Mouse (Mus musculus) mesoderm, embryonic 11.5 days (tissue): Measurements from ENCODE around the gene Cdca7.
A peak's percentile ranks its signal among the peaks of the same experiment; 100 is the strongest.

Source experiments
- DNase-seq: peaks from one replicate; pipeline ENCODE4 v3.0.0-alpha.2; 2012; ENCODE audit warnings: low read depth, low spot score

Gene Cdca7

GRCm38 (mm10) chr2:72475797-72476485 is at the start of gene Cdca7:
Cdca7 (plus strand) TSS chr2:72476159.
- DNase-seq: peak; percentile 77

DNA sequence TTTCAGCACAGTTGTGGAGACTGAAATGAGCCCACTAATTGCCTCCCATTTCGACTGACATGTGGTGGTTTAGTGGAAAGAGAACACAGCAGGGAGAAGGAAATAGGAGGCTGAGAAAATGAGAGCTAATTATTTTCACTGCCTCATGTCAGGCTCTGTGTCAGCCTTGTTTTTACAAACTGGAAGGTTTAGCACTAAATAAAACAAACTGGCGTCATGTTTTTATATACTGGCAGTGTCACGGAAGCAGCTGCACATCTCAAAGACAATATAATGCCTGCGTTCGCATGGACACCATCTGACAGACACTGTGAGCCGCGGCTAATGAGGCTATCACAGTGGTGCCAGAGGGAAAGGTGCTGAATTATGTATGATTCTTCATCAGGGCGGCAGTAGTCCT is 49.2 kb upstream of the Cdca7 start:
- DNase-seq: peak; percentile 63

- DNase-seq: no peak
Observed at GRCm38 (mm10) chr2:72427288-72427687, 48.7 kb upstream of the Cdca7 start.

DNA sequence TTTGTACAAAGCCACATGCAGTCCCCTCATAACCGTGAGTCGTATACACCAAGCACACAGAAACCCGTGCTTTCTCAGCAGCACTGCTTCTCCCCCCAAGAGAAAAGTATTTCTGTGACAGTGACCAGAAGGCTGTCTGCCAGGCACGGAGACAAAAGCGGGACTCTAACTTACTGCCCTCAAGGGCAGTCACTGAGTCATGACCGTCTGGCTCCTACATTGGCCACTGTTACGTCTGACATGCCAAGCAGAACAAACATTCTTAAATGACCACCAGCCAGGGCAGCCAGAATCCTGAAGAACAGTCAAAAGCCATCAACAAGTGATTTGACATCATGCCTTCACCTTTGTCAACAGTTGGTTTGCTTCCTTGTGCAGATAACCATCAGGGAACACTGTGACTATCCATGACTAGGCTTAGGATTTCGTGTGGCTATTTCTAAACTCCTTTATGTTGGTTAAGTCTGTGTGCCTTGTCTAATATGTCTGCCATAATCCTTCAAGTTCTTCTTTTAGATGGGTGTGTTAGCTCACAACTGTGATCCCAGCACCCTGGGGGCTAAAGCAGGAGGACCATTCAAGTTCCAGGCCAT is 36.9 kb upstream of the Cdca7 start:
- DNase-seq: no peak

- no peak for DNase-seq
Observed at GRCm38 (mm10) chr2:72441010-72441409, 34.9 kb upstream of the Cdca7 start.

GRCm38 (mm10) chr2:72442825-72443224 is 33.1 kb upstream of the Cdca7 start:
- DNase-seq: no peak

GRCm38 (mm10) chr2:72443960-72444359 is 32.0 kb upstream of the Cdca7 start:
- DNase-seq: no peak

DNA sequence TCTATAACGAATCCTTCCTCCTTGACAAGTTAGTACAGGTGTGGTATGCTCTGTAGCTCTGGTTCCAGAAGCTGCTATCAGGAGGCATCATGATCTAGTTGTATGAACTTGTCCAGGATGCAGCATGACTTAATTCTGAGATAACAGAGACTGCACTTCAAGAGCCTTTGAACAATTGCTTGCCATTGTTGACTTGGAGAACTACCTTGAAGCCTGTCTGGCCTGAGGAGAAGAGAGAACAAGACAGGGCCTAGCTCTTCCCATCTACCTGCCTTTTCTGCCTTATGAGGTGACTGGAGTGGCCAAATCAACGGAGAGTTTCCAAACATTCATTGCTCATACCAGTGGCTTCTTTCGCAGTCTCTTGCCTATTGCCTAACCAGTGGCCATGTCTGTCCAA is 29.9 kb upstream of the Cdca7 start:
- DNase-seq: no peak

GRCm38 (mm10) chr2:72446615-72447014 is 29.3 kb upstream of the Cdca7 start:
- no peak for DNase-seq

DNA sequence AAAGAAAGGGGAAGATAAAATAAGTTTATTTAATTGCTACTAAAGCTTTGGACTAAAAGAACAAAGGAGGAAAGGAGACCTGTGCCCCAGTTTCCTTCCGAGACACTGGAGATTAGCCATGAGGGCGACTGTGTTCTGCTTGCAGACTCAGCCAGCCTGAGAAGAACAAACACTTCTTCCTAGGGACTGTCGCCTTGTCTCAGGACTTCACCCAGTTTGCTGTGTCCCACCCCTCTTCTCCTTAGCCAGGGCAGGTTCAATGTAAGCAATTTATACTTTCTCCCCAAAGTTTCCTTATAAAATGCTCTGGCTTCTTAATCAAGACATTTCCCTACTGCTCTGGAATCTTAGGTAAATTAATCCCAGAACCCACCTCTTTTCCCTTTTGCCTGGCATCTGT is 22.4 kb upstream of the Cdca7 start:
- no peak for DNase-seq

GRCm38 (mm10) chr2:72456189-72456588 is 19.8 kb upstream of the Cdca7 start:
- DNase-seq: no peak

- DNase-seq: peak; percentile 59
Observed at GRCm38 (mm10) chr2:72464376-72465014, 11.5 kb upstream of the Cdca7 start.

- DNase-seq: no peak
Observed at GRCm38 (mm10) chr2:72467604-72468003, 8.4 kb upstream of the Cdca7 start.

DNA sequence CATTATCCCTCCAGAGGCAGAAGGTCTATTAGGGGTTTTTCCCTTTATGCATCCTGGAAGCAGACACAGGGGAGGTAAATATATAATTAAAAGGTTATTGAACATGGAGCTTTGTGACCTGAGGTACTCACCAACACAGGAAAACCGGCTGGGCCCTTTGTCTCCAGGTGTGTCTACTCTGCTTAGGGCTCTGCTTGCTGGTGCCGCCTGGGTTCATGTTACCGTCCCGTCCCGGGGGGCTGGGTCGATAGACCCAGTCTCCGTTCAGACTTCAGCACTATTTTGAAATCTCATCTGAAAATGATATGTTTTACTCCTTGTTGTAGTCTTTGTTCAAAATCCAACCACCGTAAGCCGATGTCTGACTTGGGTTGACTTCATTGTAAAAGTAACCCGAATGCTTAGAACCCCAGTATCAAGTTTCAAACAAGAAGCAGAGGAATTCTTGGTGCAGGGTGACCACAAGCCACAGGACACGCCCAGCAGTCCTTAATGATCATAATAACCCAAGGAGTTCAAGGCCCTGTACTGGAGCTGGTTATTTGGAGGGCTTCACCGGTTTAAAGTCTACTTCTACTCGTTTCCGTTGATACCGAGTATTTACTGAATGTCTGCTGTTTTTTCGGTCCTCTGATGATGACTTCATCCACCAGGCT is 4.4 kb upstream of the Cdca7 start:
- DNase-seq: no peak

- DNase-seq: peak; percentile 72
Observed at GRCm38 (mm10) chr2:72474531-72475287, 1.2 kb upstream of the Cdca7 start.

DNA sequence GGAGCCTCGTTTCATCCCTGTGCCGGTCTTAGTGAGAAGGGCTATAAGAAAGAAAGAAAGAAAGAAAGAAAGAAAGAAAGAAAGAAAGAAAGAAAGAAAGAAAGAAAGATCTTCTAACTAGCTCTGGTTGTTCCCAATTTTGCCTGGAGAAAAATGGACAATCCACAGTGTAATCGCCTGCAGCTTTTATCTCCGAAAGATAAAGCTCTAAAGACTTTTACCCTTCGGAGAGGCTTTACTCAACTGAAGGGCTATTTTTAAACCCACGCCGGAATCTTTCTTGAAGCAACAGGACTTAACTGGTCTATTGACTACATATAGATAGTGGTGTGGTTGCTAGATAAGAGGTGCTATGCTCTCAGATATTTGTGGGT is 549 bp upstream of the Cdca7 start:
- DNase-seq: no peak

DNA sequence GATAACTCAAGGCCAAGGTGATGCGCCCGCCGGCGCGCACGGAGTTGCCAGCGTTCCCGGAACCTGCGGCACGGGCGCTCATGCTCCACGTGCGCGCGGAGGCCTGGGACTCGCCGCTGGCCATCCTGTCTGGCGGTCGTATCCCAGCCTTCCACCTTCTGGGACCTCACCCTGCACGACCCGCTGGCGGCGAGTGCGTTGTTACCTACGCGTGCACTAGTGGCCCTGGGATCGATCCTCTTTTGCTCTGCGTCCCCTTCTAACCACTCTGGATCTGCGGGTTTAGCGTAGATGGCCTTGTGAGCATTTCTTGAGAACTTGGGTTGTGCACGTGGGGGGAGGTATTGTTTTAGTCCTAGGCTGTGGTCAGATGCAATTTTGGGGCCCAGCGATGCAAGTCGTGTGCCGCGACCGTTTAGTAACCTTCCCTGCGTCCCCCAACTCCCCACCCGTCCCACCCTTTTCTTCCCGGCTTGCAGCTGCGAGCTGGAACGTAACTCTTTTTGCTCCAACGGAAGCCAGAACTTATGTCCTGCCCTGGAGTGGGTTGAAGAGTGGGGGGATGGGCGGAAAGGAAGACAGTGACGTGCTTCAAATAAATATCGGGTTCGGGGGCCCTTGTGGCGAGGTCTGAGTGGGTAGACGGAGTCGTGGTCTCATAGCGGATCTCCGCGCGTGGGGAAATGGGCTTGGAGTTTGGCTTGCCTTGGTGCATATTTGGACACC is 690 bp downstream of the Cdca7 start:
- peak; percentile 65 for DNase-seq

DNA sequence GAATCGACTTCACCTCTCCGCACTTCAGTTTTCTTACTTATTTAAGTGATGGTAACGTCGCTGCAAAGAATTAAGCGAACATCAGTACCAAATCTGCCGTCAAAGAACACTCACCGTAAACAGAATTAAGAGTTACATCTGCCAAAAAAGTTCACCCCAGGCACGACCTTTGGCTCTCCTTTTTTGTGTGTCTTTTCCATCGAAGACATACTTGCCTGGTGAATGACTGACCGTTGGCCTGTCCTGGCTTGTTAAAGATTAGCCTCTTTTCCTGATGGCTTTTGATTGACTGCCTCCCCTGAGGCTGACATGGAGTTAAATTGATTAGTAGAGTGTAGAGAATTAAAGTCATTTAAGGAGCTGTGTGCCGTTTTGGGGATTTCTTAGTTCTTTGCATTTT is 1.3 kb downstream of the Cdca7 start:
- DNase-seq: no peak

DNA sequence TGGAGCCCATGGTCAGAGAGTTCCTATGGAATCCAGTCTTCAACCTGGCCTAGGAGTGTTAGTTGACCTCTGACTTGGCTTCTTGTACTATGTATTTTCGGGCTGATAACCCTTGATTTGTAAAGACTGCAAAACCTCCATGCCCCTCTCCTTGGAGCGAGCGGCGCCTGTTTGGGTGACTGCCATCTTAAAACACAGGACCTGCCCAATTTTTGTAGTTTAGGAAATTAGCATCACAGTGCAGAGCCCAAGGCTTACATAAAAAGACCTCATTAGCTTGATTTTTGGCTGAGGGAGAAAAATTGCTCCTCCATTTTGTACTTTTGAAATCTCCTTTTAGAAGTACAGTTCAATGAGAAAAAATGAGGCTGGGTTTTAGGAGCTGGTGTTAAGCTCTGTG is 2.2 kb downstream of the Cdca7 start:
- no peak for DNase-seq

DNA sequence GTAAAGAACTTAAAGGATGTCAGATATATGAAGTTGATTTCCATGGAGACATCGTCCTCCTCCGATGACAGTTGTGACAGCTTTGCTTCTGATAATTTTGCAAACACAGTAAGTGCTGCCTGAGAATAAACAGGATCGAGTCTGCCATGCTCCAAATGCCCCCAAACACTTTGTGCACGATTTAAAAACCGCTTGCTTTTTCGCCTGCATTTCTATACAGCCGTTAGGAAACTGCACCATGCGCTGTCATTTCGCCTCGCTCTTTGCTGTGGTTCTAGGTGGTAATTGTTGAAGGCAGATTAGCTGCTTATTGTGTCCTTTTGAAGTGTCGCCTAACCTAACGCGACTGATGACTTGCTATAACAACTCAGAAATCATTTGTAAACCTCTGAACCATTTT is 3.0 kb downstream of the Cdca7 start:
- DNase-seq: no peak

- no peak for DNase-seq
Observed at GRCm38 (mm10) chr2:72479818-72480217, 3.9 kb downstream of the Cdca7 start.
